Mouse (Mus musculus) kidney, adult 8-10 months (tissue): Measurements from ENCODE around the gene G430095P16Rik.

Experiments used
- DNase-seq, 2 experiments: peaks; one replicate each; pipeline ENCODE4 v3.0.0; 2022

Gene G430095P16Rik

GRCm38 (mm10) chr8:84722850-84723570 lies at the start of gene G430095P16Rik:
TSS of gene G430095P16Rik (plus strand) at chr8:84723007.
- DNase-seq: peak; percentile 67 to 72

GRCm38 (mm10) chr8:84677305-84677704 lies 45.5 kb upstream of the G430095P16Rik start:
- no peak for DNase-seq

GRCm38 (mm10) chr8:84681476-84681875 lies 41.3 kb upstream of the G430095P16Rik start:
- no peak for DNase-seq

- no peak for DNase-seq
These were observed 40.5 kb upstream of the G430095P16Rik start for GRCm38 (mm10) chr8:84682257-84682656.

GRCm38 (mm10) chr8:84684537-84684936 lies 38.3 kb upstream of the G430095P16Rik start:
- DNase-seq: no peak

GRCm38 (mm10) chr8:84686191-84687002 lies 36.4 kb upstream of the G430095P16Rik start, which contains the start of gene Trmt1:
TSS of gene Trmt1 (plus strand) at chr8:84686307.
- DNase-seq: peak in 1 of 2 experiments; percentile 65

- DNase-seq: no peak
These were observed 35.7 kb upstream of the G430095P16Rik start for GRCm38 (mm10) chr8:84687003-84687704.

- peak; percentile 84 to 89 for DNase-seq
These were observed 35.1 kb upstream of the G430095P16Rik start, which contains the start of gene Nacc1 for GRCm38 (mm10) chr8:84687705-84688100. TSS of gene Nacc1 (minus strand) at chr8:84687862.

- DNase-seq: peak; percentile 91 to 95
These were observed 33.5 kb upstream of the G430095P16Rik start for GRCm38 (mm10) chr8:84689091-84689915.

- DNase-seq: no peak
These were observed 29.5 kb upstream of the G430095P16Rik start for GRCm38 (mm10) chr8:84693332-84693731.

GRCm38 (mm10) chr8:84695140-84695539 lies 27.7 kb upstream of the G430095P16Rik start:
- DNase-seq: no peak

- no peak for DNase-seq
These were observed 25.4 kb upstream of the G430095P16Rik start for GRCm38 (mm10) chr8:84697166-84698130.

GRCm38 (mm10) chr8:84698288-84698687 lies 24.5 kb upstream of the G430095P16Rik start:
- DNase-seq: no peak

- DNase-seq: peak; percentile 69 to 85
These were observed 23.8 kb upstream of the G430095P16Rik start for GRCm38 (mm10) chr8:84698929-84699401.

- peak; percentile 76 to 84 for DNase-seq
These were observed 22.9 kb upstream of the G430095P16Rik start for GRCm38 (mm10) chr8:84699861-84700322.

GRCm38 (mm10) chr8:84700526-84700925 lies 22.3 kb upstream of the G430095P16Rik start:
- no peak for DNase-seq

- peak in 1 of 2 experiments; percentile 66 for DNase-seq
These were observed 21.6 kb upstream of the G430095P16Rik start, which contains the start of gene Lyl1 for GRCm38 (mm10) chr8:84700941-84701911. TSS of gene Lyl1 (plus strand) at chr8:84701457.

- no peak for DNase-seq
These were observed 20.2 kb upstream of the G430095P16Rik start for GRCm38 (mm10) chr8:84702561-84702960.

- no peak for DNase-seq
These were observed 19.8 kb upstream of the G430095P16Rik start for GRCm38 (mm10) chr8:84702963-84703465.
